Mouse (Mus musculus) testis, adult 2 months (tissue): ENCODE data around the gene Rims1.

Experiments
- CTCF ChIP-seq: fragments of 200-500 bp; IDR thresholded peaks from 2 replicates; pipeline ENCODE4 v1.5.1; 2012; ENCODE audit warnings: low read depth, mild to moderate bottlenecking, inconsistent platforms, low read length, moderate library complexity; ENCODE audit not compliant: control insufficient read depth, insufficient read depth, insufficient replicate concordance
- POLR2A ChIP-seq: fragments of 200-500 bp; IDR thresholded peaks from 2 replicates; pipeline ENCODE4 v1.6.1; 2012; ENCODE audit warnings: low read depth, mild to moderate bottlenecking, inconsistent platforms, low read length, moderate library complexity; ENCODE audit not compliant: control insufficient read depth

DNA sequence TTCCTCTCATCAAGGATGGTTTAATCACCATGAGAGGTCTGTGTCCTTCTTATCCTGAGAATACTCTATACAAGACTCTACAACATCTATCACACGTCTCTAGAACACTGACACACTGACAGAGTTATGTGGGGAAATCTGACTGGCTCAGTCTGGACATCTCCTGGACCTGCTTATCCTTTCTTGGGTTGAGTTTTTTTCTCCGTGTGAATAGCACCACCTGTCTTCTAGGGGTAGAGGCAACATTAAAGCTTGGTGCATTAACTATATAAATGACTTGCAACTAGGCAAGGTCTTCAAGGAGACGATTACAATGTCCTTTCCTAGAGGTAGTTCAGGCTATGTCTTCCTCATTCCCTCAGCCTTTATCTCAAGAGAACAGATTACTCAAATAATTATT is 540.3 kb downstream of the Rims1 start:
- no peak for TF ChIP-seq CTCF
- no peak for TF ChIP-seq POLR2A
